Mouse (Mus musculus): ENCODE measurements around the gene Lrrc2.

Lrrc2 gene

DNA sequence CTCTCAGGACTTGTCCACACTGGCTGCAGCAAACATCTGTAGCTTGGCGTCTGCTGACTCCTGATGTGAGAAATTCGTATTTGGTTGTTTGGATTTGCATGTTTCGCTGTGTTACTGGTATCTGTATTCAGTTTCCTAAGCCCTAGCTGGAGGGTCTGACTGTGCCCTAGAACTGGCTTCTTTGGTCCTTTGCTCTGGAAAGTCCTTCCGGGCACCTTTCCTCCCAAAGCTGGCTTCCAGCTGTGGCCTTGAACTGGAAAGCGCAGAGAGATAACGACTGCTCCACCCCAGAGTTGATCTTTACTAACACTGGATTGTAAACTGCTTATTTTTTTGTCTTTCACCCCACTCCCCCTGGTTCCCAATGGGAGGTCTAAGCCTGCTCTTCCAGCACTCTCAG is 3.4 kb upstream of the Lrrc2 start:
- DNase-seq (ENCODE audit: low spot score), result no peak

DNA sequence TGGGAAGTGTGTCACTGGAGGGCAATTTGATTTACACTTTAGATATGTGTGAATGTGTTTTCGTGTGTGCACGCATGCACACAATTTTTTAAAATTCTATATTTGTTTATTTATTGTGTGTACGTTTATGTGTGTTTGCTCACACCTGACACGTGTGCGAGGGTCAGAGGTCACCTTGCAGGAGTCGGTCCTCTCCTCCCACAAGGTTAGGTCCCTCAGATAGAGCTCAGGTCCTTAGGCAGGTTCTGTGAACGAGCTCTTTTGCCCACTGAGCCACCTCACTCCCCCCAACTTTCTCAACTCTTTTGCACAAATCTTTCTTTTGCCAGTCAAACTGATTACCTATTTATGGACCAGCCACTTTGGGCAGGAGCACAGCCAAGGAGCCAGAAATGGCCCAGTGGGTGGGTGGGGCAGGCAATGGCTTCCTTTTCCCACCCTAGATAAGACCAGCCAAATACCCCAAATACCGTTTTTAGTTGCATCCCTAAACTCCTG is 2.5 kb upstream of the Lrrc2 start:
- no peak for DNase-seq (ENCODE audit: low spot score)

DNA sequence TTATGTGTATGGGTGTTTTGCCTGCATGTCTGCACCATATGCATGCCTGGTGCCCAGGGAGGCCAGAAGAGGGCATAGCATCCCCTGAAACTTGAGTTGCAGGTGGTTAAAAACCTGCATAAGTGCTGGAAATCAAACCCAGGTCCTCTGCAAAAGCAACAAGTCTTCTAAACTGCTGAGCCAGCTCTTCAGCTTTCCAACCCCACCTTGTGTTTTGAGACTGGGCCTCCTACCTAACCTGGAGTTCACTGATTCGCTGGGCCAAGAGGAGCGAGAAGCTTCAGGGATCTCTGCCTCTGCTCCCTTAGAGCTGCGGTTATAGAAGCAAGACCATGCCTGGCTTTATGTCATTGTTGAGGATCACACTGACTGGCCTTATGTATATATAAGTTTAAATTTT is 1.2 kb upstream of the Lrrc2 start:
- no peak for DNase-seq (ENCODE audit: low spot score)

DNA sequence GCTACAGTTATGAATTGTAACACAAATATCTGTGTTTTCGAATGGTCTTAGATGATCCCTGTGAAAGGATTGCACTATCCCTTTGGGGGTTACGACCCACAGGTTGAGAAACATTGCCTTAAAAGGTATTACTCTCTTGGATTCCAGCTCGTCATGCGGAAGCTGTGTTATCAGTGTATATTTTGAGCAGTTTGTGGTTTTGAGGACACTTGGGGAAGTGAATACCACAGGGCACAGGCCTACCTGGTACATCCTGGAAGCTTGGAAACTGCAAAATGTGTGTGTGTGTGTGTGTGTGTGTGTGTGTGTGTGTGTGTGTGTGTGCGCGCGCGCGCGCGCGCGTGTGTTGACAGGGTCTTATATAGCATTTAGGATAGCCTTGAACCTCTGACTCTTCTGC is 521 bp downstream of the Lrrc2 start:
- no peak for DNase-seq (ENCODE audit: low spot score)

GRCm38 (mm10) chr9:110952398-110952797 is 1.1 kb downstream of the Lrrc2 start:
- DNase-seq (ENCODE audit: low spot score), result no peak

DNA sequence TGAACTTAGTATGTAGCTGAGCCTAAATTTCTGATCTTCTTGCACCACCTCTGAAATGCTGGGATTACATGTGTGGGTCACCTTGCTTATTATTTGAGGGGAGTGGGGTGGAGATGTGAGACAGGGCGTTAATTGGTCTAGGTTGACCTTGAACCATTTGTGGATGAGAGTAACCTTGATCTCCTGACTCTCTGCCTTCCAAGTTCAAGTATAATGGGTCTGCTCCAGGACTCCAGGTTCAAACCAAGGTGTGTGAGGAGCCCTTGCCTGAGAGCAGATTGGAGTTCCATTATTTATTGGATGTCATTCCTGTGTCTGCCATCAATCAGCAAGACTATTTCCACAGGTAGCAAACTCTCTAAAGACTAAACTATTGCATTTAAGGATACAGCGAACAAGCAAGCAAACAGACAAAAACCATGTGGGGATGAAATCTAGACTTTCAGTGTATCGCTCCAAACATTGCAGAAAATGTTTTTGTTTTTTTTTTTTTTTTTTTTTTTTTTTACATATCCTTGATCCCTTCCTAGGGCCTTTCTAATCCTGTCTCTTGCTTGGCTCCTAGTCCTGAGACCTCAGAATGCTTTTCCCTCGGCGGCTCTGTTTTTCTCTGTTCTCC is 1.7 kb downstream of the Lrrc2 start:
- no peak for DNase-seq (ENCODE audit: low spot score)

DNA sequence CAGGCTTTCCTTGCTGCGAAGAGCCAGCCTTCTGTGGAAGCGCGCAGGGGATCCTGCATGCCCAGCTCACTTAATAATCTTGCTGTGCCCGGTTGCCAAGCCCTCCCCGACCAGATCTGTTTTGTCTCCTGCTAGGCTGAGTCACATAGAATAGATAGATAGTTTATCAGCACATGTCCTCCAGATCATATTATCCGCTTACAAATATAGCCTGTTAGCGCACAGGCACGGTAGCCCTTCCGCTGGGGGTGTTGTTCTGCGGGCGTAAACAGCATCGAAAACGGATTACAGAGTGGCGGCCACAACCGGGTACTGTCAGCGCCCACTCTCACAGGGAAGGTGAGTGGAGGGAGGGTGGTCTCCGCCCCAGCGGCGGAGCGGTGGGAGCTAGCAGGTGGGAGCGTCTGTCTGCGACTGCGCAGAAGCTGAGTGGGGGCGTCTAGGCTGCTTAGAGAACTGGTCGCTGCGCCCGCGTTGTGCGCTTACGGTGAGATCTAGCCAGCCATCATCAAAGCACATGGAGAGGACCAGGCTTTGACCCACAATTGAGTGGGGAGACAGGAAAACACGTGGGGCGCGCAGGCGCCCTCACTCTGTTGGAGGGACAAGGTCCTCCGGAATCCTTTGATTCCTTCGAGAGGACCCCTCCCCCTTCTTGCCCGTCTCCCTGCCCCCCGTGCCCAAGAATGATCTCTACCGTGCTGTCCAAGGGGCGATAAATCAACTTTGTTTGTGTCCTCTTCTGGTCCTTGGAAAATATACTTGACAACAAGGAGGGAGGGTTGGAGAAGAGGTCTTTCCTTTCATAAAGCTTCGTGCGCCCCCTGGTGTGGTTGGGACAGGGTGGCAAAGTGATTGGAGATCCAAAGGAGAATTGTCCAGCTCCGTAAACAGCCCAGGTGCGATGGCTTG is 2.5 kb downstream of the Lrrc2 start:
- DNase-seq (ENCODE audit: low spot score), result peak; percentile 57

DNA sequence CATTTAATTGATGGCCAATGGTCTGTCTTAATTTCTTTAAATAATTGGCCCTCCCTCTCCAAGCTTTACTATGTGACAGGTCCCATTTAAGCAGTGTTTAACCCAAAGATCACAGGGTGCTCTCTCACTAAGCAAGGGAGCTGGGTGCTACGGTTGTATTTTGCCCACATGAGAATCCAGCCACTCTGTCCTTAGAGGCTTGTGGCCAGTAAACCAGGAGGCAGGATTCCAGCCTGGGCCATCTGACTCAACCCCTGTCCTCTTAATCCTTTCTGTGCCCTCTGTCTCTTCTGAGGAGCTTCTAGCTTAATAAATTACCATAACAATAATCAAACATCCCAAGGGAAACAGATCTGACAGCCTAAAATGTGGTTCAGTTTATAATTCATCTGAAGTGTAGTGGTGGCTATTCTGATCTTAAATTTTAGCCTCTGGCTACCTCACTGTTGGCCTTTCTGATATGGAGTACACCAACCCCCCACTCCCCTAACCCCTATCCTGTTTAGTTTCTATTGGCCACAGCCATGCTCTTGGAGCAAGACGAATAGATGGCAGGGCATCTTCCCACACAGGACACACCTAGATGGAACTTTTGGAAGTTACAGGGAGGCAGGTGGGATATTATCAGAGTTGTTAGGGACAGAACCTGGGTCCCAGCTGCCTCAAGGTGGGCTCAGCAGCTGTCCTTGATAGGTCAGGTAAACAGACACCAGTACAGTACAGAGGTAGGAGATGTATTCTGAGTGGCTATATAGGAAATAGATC is 3.5 kb downstream of the Lrrc2 start:
- no peak for DNase-seq (ENCODE audit: low spot score)

DNA sequence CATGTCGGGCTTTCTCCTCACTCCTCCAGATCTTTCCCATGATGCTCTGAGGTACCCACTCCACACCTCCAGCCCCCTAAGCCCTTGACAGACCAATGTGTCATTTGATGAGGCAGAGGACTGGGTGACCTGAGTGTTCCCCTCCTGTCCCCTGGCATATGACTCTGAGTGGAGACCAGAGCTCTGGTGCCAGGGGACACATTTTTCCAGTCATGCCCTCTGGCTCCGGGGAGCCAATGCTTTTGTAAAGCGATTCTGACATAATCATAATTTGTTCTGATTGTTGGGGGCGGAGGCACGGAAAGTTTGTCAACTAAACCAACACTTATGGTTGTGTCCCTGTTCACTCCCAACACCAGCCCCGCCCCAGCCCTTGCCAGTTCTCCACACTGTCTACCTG is 4.6 kb downstream of the Lrrc2 start:
- no peak for DNase-seq (ENCODE audit: low spot score)

- DNase-seq (ENCODE audit: low spot score), result no peak
Observed at GRCm38 (mm10) chr9:110959669-110960068, 8.3 kb downstream of the Lrrc2 start.

DNA sequence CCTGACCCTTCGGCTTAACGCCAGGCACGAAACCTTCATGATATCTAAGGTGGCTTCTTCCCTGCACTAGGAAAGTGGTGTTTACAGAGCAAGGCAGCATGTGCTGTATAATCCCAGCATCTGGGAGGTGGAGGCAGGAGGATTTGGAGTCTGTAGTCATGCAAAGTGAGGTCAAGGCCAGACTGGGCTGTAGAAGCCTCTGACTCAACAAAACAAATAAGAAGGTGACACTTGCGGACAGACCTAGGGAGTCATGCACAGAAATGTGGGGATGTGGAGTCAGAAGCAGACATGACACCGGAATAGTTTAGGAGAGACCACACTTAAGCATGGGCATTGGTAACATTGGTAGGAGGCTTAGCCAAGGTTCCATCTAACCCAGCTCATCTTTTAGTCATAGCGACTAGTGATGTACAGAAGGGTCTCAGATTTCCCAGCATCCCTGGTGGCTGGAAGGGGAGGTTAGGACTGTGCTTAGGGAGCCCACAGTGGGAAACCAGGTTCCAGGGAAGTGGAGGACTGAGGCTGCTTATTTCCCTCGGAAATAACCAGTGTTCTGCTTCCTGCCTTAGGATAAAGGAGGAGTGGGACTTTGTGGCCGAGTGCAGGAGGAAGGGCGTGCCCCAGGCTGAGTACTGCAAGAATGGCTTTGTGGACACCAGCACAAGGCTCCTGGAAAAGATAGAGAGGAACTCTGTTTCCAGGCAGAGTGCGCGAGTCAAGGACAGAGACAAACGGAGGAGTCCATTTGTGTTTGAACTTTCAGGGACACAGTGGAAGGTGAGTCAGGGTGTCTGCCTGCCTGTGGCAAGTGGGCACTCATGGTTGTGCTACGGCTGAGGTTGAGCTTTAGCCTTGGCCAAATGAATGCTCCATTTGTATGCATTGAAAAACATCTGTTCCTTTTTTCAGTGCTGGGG is 9.1 kb downstream of the Lrrc2 start:
- DNase-seq (ENCODE audit: low spot score), result no peak

- DNase-seq (ENCODE audit: low spot score), result no peak
Observed at GRCm38 (mm10) chr9:110961386-110961785, 10.0 kb downstream of the Lrrc2 start.

- DNase-seq (ENCODE audit: low spot score), result no peak
Observed at GRCm38 (mm10) chr9:110963566-110964115, 12.3 kb downstream of the Lrrc2 start.

GRCm38 (mm10) chr9:110965062-110965909 is 13.9 kb downstream of the Lrrc2 start:
- peak; percentile 30 for DNase-seq (ENCODE audit: low spot score)

GRCm38 (mm10) chr9:110965910-110966231 is 14.5 kb downstream of the Lrrc2 start:
- no peak for DNase-seq (ENCODE audit: low spot score)

GRCm38 (mm10) chr9:110979411-110979810 is 28.1 kb downstream of the Lrrc2 start:
- no peak for DNase-seq (ENCODE audit: low spot score)

GRCm38 (mm10) chr9:110982351-110982750 is 31.0 kb downstream of the Lrrc2 start:
- DNase-seq (ENCODE audit: low spot score), result no peak

- no peak for DNase-seq (ENCODE audit: low spot score)
Observed at GRCm38 (mm10) chr9:110984096-110984495, 32.8 kb downstream of the Lrrc2 start.

DNA sequence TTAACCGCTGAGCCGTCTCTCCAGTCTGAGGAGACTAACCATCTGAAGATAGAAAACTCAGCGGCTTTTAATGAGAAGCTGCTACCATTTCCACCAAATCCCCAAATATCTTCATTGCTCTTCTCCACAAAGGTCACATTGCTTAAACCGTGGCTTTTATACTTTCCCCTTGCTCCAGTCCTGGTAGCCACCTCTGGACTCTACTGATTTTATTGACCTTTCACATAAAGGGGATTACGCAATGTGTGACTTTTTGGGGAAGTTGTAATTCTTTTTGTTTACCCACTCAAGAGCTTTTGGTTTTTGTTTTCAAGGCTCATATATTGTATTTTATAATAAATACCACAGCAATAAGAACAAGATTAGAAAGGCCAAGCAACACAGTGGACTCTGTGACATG is 34.2 kb downstream of the Lrrc2 start:
- no peak for DNase-seq (ENCODE audit: low spot score)

DNA sequence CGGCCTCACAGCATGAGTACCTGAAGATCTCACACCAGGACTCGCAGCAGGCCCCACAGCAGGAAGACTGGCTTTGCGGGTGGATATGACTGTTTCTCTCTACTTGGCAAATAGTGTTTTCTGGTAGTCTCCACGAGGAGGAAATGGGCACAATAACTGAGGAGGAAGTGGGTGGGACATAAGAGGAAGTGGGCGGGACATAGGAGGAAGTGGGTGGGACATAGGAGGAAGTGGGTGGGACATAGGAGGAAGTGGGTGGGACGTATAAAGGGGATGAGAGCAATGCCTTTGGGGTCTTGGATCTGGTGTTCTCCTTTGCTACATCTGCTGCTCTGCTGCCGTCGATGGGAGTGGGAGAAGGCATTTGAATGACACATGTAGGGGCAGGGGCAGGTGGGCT is 34.6 kb downstream of the Lrrc2 start:
- peak; percentile 31 for DNase-seq (ENCODE audit: low spot score)
